Mouse (Mus musculus) liver, embryonic 14.5 days (tissue): Measurements from ENCODE around the gene Zfp459.
"Not testable (repeated sequence)": the region's sequence is repeated elsewhere in the genome, so short reads cannot be mapped to it uniquely, and the experiment has no call there.

ENCODE experiments used
- CTCF ChIP-seq: IDR thresholded peaks from 2 replicates; pipeline ENCODE4 v1.5.1; 2016; ENCODE audit warnings: antibody characterized with exemption, low read depth, control low read depth
- EP300 ChIP-seq: IDR thresholded peaks from 2 replicates; pipeline ENCODE4 v1.6.1; 2016; ENCODE audit warnings: antibody characterized with exemption, low read depth

DNA sequence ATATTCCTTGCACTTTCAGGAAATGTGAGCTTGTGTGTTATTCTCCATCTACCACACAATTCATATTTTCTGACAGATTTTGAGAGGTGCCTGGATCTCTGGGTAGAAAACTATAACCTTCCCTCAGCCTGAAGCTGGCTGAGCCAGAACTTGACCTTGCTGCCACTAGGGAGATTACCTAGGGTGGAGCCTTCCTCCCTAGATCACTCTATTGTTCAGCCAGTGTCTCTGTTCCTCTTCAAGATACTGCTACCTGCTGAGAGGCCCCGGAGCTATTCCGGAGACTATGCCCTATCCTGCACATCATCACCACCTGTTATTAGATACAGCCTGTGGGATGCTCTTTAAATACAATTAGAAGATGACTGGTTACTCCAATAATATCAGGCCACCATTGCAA is 1.3 kb upstream of the Zfp459 start:
- TF ChIP-seq CTCF, EP300: not testable (repeated sequence)
